Mouse (Mus musculus): ENCODE results near the gene Wdr25. TPM values are rescaled to one million over a fixed set of nuclear protein-coding genes. Genes with fewer than 3 reads are reported as not detected.

The Wdr25 gene
- polyA plus RNA-seq, 1 experiment = 13.7 TPM

DNA sequence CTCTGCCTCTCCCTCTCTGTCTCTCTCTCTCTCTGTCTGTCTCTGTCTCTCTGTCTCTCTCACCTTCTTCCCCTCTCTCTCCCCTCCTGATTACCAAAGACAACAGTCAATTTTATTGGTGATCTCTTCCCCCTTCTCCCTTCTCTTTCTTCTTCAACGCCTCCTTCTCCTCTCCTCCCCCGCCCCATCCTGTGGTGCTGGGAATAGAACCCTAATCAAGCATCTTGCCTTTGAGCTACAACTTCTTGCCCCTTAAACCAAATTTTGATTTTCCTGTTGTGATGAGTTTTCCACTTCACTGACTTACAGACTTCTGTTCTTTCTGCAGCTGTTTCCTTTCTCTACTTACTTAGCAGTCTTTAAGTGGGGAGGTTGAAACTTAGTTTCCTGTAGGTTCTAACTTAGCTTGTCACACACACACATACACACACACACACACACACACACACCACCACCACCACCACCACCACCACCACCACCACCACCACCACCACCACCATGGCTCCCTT is 181.4 kb downstream of the Wdr25 start:
- peak overlapping the region; percentile 74 for H3K27ac ChIP-seq (ENCODE audit: control insufficient read depth, insufficient read depth, low read length)
- no peak for DNase-seq
- 4% methylated on average over 2 of the region's 2 CpGs for whole genome bisulfite sequencing

DNA sequence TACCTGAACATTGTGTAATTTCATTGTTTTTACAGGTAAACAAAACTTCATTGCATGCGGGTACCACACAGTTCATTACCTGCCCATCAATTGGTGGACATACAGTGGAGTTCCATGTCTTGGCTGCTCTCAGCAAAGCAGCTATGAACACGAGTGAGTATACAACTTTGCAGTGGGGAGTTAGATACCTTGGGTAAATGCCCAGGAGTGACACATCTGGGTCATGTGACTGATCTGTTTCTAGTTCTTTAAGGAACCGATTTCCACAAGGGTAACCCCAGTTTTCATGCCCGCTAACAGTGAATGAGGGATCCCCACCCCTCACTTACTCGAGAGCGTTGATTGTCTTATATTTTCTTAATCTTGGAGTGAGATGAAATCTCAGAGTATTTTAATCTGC is 183.6 kb downstream of the Wdr25 start:
- Histone ChIP-seq H3K36me3 (ENCODE audit: control insufficient read depth, insufficient read depth, low read length) (no peaks in the 10 kb centered on the region), H3K27me3 (ENCODE audit: control insufficient read depth, insufficient read depth, low read length) (no peaks in the 10 kb centered on the region), H3K4me1 (replicated peaks; ENCODE audit: control insufficient read depth, insufficient read depth, low read length) (peaks cover 11% of the 10 kb centered on the region), H3K4me3 (ENCODE audit: control insufficient read depth, insufficient read depth, low read length) (no peak overlapping the region), H3K27ac (ENCODE audit: control insufficient read depth, insufficient read depth, low read length) (no peak overlapping the region)
- no peak for DNase-seq
- WGBS = 85% methylated on average over 6 of the region's 6 CpGs
- TF ChIP-seq POLR2A (IDR thresholded peaks at IDR 0.05; ENCODE audit: control insufficient read depth, extremely low read depth, insufficient read depth, low read length, poor library complexity) (no peak), CTCF (IDR thresholded peaks at IDR 0.05; ENCODE audit: borderline replicate concordance, control insufficient read depth, extremely low read depth, insufficient read depth, low read length, poor library complexity) (no peak)

More for the DNA sequence above, 181.4 kb downstream of the Wdr25 start:
- no peak overlapping the region for H3K4me3 ChIP-seq (ENCODE audit: control insufficient read depth, insufficient read depth, low read length)
- H3K4me1 ChIP-seq (replicated peaks; ENCODE audit: control insufficient read depth, insufficient read depth, low read length) = peaks cover 18% of the 10 kb centered on the region
- no peaks in the 10 kb centered on the region for H3K27me3 ChIP-seq (ENCODE audit: control insufficient read depth, insufficient read depth, low read length)
- no peaks in the 10 kb centered on the region for H3K36me3 ChIP-seq (ENCODE audit: control insufficient read depth, insufficient read depth, low read length)
- TF ChIP-seq POLR2A (IDR thresholded peaks at IDR 0.05; ENCODE audit: control insufficient read depth, extremely low read depth, insufficient read depth, low read length, poor library complexity) (no peak), CTCF (IDR thresholded peaks at IDR 0.05; ENCODE audit: borderline replicate concordance, control insufficient read depth, extremely low read depth, insufficient read depth, low read length, poor library complexity) (no peak)

Other genes starting within 250 kb of the Wdr25 start
- gene Degs2, start 191.3 kb upstream of the Wdr25 start, polyA plus RNA-seq (2012; rRNA removed) = 21.1 and 21.6 TPM in 2 replicates
- gene Yy1, start 100.7 kb upstream of the Wdr25 start, polyA plus RNA-seq (2012; rRNA removed) = 37.8 and 48.3 TPM in 2 replicates
- gene Slc25a29, start 57.7 kb upstream of the Wdr25 start, polyA plus RNA-seq (2012; rRNA removed) = 20.4 and 24.4 TPM in 2 replicates
- gene Slc25a47, start 57.6 kb upstream of the Wdr25 start, polyA plus RNA-seq (2012; rRNA removed) = 26.1 and 28.2 TPM in 2 replicates
- gene Wars, start 543 bp downstream of the Wdr25 start, polyA plus RNA-seq (2012; rRNA removed) = 71.3 and 72.3 TPM in 2 replicates
- 19.9 and 21.6 TPM in 2 replicates for gene Begain, start 174.6 kb downstream of the Wdr25 start, polyA plus RNA-seq (2012; rRNA removed)

Data from thymus, adult 2 months (tissue).